Mouse (Mus musculus) intestine, embryonic 14.5 days (tissue): ENCODE data around the gene St8sia1. TPM values are rescaled to one million over a fixed set of nuclear protein-coding genes. Genes with fewer than 3 reads are reported as not detected.

ENCODE experiments used
- ATAC-seq: fragments of 200-750 bp; cut with Nextera tagmentation; replicated peaks from 2 replicates; pipeline ENCODE4 v1.8.0; 2017; ENCODE audit warnings: low read depth, moderate number of reproducible peaks, moderate TSS enrichment, moderate library complexity; ENCODE audit not compliant: low FRiP score, low TSS enrichment
- DNase-seq: peaks from one replicate; pipeline ENCODE4 v3.0.0-alpha.2; 2018; ENCODE audit warnings: low spot score
- H3K27ac ChIP-seq: fragments of 300-500 bp; sonication (generic); 2 replicates; pipeline ENCODE4 v1.5.1; 2014; ENCODE audit warnings: low read depth, mild to moderate bottlenecking, control low read depth
- H3K27me3 ChIP-seq: fragments of 300-500 bp; sonication (generic); replicated peaks from 2 replicates; pipeline ENCODE4 v1.6.1; 2014; ENCODE audit warnings: low read length, control low read depth; ENCODE audit not compliant: control insufficient read depth, insufficient read depth
- H3K36me3 ChIP-seq: fragments of 300-500 bp; sonication (generic); 2 replicates; pipeline ENCODE4 v1.6.1; 2014; ENCODE audit warnings: low read length, control low read depth; ENCODE audit not compliant: control insufficient read depth, insufficient read depth
- H3K4me1 ChIP-seq: fragments of 300-500 bp; sonication (generic); replicated peaks from 2 replicates; pipeline ENCODE4 v1.6.1; 2014; ENCODE audit warnings: low read length, control low read depth, mixed read lengths; ENCODE audit not compliant: control insufficient read depth, insufficient read depth
- H3K4me2 ChIP-seq: fragments of 300-500 bp; sonication (generic); 2 replicates; pipeline ENCODE4 v1.6.1; 2014; ENCODE audit warnings: low read length
- H3K4me3 ChIP-seq: fragments of 300-500 bp; sonication (generic); 2 replicates; pipeline ENCODE4 v1.5.1; 2014; ENCODE audit warnings: low read depth, low read length, control low read depth, mixed read lengths
- H3K9ac ChIP-seq: fragments of 300-500 bp; sonication (generic); 2 replicates; pipeline ENCODE4 v1.6.1; 2014; ENCODE audit warnings: mild to moderate bottlenecking, low read length
- H3K9me3 ChIP-seq: fragments of 300-500 bp; sonication (generic); 2 replicates; pipeline ENCODE4 v1.6.1; 2016; ENCODE audit warnings: low read length, control low read depth; ENCODE audit not compliant: control insufficient read depth
- WGBS: fragments of 180-500 bp; shearing (Covaris S2); extraction: QIAGEN DNeasy Blood & Tissue Kit; methylation state at CpG from one replicate; pipeline ENCODE4 v1.1.7; 2014; 5-methylcytosine and 5-hydroxymethylcytosine counted together
- polyA plus RNA-seq: library from polyadenylated mRNA; unstranded; fragments of >200 nt; fragmentation: Nextera tagmentation; extraction: Ambion mirVana; gene quantifications from 2 replicates; pipeline ENCODE4 v1.2.1, GENCODE M21; 2014

St8sia1 gene
- polyA plus RNA-seq, 1 experiment from 2014 or later: 1.8 TPM

DNA sequence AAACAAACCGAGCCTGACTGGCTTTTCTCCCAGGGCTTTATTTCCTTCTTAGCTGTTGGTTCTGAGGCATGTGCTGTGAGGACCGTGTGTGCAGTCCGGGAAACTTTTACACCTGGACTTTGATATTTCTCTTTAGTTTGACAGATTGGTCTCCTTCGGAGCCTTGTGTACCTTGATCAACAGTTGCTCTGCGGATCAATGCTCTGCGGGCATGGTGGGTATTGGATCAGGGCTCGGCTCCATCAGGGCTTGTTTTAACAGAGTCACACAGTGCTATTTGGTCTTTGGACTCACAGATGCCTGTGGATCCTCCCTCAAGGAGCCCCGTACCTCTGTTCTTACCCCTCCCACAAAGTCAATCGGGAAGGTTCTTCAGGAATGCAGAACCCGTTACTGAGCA, 150.2 kb downstream of the St8sia1 start:
- ATAC-seq (peak; percentile 34), DNase-seq (no peak)
- Histone ChIP-seq H3K9me3 (no peaks in the 10 kb centered on the region), H3K4me2 (peak overlapping the region; percentile 62), H3K36me3 (no peaks in the 10 kb centered on the region), H3K4me3 (peak overlapping the region; percentile 35), H3K27me3 (no peaks in the 10 kb centered on the region), H3K27ac (no peak overlapping the region), H3K9ac (no peak overlapping the region), H3K4me1 (peaks cover 7% of the 10 kb centered on the region; the same call in 1 of the 2 replicates)
- WGBS: 45% methylated on average over 10 of the region's 10 CpGs

DNA sequence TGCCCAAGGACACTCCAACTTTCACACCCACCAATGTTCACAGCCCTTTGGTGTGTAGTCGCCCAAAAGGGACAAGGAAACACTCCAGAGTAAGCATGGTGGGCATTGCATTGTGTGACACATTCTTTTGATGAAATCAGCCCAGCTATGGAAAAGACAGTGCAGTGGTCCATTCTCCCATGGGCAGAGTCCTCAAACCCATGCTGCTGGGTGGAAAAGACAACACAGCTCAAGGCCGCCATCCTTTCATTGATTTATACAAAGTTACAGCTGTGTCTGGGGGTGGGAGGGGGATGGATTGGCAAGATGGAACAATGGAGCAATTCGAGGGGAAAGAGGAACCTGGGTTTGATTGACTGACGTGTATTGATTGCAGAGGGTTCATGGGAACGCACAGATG, 151.3 kb downstream of the St8sia1 start:
- Histone ChIP-seq H3K27me3 (no peaks in the 10 kb centered on the region), H3K9ac (no peak overlapping the region), H3K4me2 (no peak overlapping the region), H3K9me3 (no peaks in the 10 kb centered on the region), H3K4me3 (no peak overlapping the region), H3K36me3 (no peaks in the 10 kb centered on the region), H3K27ac (no peak overlapping the region), H3K4me1 (peaks cover 7% of the 10 kb centered on the region; the same call in 1 of the 2 replicates)
- DNase-seq: no peak
- 85% methylated on average over 5 of the region's 5 CpGs for WGBS
- ATAC-seq: no peak

DNA sequence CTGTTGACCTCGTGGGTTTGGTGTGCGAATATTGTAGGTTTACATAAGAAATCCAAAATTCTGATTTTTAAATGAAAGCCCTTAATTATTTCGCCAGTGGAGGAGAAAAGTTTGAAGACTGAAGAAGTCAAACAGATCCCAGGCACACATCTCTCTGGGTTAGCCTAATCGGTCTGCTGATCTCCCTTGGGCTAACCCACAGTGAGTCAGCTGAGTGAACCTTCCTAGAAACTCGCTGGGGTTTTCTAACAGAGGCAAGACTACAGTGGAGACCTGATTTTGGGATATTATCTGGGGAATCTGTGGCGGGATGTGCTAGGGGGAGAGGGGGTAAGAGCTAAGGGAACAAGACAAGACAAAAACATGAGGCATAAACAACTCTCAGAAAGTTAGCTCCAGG, 154.0 kb downstream of the St8sia1 start:
- Histone ChIP-seq H3K4me3 (no peak overlapping the region), H3K27ac (no peak overlapping the region), H3K9ac (no peak overlapping the region), H3K36me3 (no peaks in the 10 kb centered on the region), H3K9me3 (no peaks in the 10 kb centered on the region), H3K4me1 (peaks cover 7% of the 10 kb centered on the region; the same call in 1 of the 2 replicates), H3K4me2 (no peak overlapping the region), H3K27me3 (no peaks in the 10 kb centered on the region)
- DNase-seq: no peak
- no peak for ATAC-seq
- 76% methylated on average over 6 of the region's 6 CpGs for WGBS

DNA sequence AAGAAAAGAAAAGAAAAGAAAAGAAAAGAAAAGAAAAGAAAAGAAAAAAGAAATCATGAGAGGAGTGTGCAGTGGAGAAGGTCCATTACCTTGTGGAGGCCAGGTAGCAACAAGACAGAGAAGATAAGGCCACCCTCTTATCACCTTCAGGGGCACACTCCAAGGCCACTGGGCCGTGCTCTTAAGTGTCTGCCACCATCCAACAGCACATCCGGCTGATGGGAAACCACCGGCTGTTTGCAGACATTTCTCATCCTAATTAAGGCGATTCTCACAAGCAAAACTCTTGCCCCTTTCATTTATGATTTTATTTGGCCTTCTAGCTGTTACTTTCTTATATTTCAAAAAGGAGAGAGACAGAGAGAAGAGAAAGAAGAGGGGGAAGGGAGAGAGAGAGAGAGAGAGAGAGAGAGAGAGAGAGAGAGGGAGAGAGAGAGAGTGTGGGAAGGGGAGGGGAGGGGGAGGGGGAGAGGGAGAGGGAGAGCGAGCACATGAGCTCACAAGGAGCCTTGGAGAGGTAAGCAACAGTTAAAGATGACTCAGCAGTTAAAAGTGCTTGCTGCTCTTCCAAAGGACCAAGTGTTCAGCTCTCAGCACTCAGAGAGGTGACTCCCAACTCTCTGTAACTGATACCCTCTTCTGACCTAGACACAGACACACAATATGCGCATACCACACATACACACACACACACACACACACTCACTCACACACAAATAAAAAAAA, 154.7 kb downstream of the St8sia1 start:
- peaks cover 7% of the 10 kb centered on the region; the same call in 1 of the 2 replicates for H3K4me1 ChIP-seq
- no peak overlapping the region for H3K4me3 ChIP-seq
- no peak overlapping the region for H3K9ac ChIP-seq
- no peaks in the 10 kb centered on the region for H3K9me3 ChIP-seq
- H3K27me3 ChIP-seq: no peaks in the 10 kb centered on the region
- no peak overlapping the region for H3K27ac ChIP-seq
- no peaks in the 10 kb centered on the region for H3K36me3 ChIP-seq
- ATAC-seq (no peak), DNase-seq (no peak)
- H3K4me2 ChIP-seq: no peak overlapping the region
- WGBS: 32% methylated on average over 6 of the region's 6 CpGs

DNA sequence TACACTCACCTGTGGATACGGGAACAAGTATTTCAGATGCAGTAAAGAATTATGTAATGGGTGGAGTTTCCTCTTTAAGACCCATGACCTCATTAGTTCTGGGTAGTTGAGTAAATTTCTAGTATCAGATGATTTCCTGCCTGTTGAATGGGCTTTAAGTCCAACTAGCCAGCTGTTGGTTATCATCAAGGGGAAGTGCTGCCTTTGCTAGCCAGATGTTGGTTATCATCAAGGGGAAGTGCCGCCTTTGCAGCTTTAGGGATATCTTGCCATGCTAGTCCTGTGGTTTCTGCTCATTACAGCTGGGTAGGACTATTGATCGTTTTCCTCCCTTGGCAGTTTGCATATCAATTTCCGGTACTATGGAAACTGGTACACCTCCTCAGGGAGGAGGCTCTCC, 157.9 kb downstream of the St8sia1 start:
- H3K9me3 ChIP-seq: no peaks in the 10 kb centered on the region
- WGBS: 87% methylated on average over 4 of the region's 4 CpGs
- peaks cover 7% of the 10 kb centered on the region; the same call in 1 of the 2 replicates for H3K4me1 ChIP-seq
- no peaks in the 10 kb centered on the region for H3K36me3 ChIP-seq
- DNase-seq: no peak
- H3K9ac ChIP-seq: no peak overlapping the region
- no peak overlapping the region for H3K27ac ChIP-seq
- ATAC-seq: no peak
- no peaks in the 10 kb centered on the region for H3K27me3 ChIP-seq
- no peak overlapping the region for H3K4me3 ChIP-seq
- H3K4me2 ChIP-seq: no peak overlapping the region

DNA sequence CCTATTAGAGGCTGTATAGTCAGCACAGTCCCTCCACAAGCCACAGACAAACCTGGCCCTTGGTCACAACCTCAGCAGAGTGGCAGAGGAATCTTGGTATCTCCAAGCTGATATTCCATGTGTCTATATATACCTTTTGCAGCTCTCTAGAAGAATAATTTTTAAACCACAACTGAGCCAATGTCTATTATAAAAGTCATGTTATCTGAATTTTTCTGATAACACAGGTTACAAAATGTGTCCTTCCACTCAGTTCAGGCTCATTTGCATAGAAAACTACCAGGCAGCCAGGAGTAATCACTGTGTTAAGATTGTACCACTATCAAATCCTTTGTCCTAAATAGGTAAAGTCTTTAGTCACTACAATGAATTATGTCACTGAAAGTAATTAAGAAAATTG, 159.8 kb downstream of the St8sia1 start, which contains the start of gene Sult6b2:
Gene Sult6b2, minus strand, starts transcription at position 101 of the 400 bp plus-strand sequence.
- H3K4me2 ChIP-seq: no peak within 1 kb of the TSS
- no peak for ATAC-seq

DNA sequence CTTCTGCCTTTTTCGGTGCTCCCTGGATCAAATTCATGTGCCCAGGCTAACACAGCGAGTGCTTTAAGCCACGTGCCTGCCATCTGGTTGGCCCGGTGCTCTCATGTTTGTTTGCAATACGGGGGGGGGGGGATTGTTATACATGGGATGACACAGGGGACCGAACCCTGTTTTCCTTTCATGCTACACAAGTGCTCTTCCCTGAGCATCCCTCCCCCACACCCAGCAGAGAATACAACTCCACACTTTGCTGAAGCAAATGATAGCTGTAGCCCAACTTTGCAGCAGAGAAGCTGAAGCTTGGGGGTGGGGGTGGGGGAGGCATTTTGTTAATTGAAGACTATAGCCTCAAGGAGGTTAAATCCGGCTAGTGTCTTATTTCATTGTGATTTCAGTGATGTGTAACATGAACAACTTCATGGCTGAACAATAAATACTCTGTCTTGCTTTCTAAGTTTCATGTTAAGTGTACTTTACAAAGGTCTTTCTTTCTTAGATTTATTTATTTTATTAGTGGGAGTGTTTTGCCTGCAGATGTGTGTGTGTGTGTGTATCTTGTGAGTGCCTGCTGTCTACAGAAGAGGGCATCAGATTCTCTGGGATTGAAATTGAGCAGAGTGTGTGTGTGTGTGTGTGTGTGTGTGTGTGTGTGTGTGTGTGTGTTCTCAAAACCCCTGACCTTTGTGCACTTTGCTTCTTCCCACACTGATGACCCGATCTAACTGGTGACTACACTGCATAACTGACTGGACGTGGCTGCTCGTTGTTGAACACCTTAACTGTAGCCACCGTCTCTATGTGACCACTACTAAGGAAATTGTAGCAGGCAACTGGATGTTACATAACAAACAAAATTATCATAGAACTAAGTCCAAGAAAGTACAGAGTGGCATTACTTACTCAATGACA, 161.4 kb downstream of the St8sia1 start:
- Histone ChIP-seq H3K9me3 (no peaks in the 10 kb centered on the region), H3K4me3 (no peak overlapping the region), H3K36me3 (no peaks in the 10 kb centered on the region), H3K4me2 (no peak overlapping the region), H3K27me3 (no peaks in the 10 kb centered on the region), H3K9ac (no peak overlapping the region), H3K27ac (no peak overlapping the region), H3K4me1 (peaks cover 7% of the 10 kb centered on the region; the same call in 1 of the 2 replicates)
- 43% methylated on average over 11 of the region's 11 CpGs for WGBS
- DNase-seq (no peak), ATAC-seq (no peak)

More for the DNA sequence above, 159.8 kb downstream of the St8sia1 start, which contains the start of gene Sult6b2:
- no peak within 1 kb of the TSS for H3K4me3 ChIP-seq
- H3K27ac ChIP-seq: no peak within 1 kb of the TSS
- peaks cover 7% of the 10 kb centered on the region; the same call in 1 of the 2 replicates for H3K4me1 ChIP-seq
- no peak within 1 kb of the TSS for H3K9ac ChIP-seq
- H3K27me3 ChIP-seq: no peaks in the 10 kb centered on the region
- no peaks in the 10 kb centered on the region for H3K9me3 ChIP-seq
- no peak for DNase-seq
- H3K36me3 ChIP-seq: no peaks in the 10 kb centered on the region

DNA sequence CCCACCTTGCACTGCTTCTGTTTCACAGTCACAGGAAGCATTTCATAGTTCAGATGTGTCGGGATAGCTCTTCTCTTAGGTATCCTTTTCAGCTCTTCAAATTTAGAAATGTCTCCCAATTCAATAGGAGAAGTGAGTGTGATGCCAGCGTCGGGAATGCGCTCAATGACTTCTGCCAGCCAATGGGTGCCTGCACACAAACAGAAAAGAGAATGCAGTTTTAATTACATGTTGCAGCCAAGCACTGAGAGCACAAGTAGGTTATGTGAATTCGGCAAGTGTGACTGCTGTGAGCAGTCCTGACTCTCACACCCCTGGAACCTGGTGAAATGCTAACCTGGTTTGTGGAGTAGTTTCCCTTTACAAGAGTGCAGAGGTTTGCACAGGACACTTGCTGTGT, 162.6 kb downstream of the St8sia1 start:
- H3K27ac ChIP-seq: no peak overlapping the region
- ATAC-seq: no peak

More for the DNA sequence above, 162.6 kb downstream of the St8sia1 start:
- 84% methylated on average over 5 of the region's 5 CpGs for WGBS
- Histone ChIP-seq H3K27me3 (no peaks in the 10 kb centered on the region), H3K9ac (no peak overlapping the region), H3K9me3 (no peaks in the 10 kb centered on the region), H3K4me1 (peaks cover 7% of the 10 kb centered on the region; the same call in 1 of the 2 replicates), H3K4me2 (no peak overlapping the region), H3K4me3 (no peak overlapping the region), H3K36me3 (no peaks in the 10 kb centered on the region)
- DNase-seq: no peak
